ENCODE assay signal across 23 mouse cellular contexts in the genomic region with DNA sequence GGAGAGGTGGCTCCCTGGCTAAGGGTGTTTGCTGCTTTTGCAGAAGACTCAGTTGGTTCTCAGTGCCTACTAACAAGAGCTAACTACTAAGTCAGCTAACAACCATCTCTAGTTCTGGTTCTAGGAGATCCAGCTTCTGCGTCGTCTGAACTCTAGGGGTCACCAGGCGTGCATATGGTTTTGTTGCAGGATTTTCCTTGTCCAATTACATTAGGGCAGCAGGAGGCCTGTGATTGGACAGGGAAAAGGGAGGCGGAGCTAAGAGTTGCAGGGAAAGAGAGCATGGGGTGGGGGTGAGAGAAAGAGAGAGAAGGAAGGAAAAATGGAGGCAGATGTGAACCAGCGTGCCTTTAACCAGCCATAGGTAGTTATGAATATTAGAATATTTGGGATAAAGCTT.
"Had no signal": no experiment of that assay in that cellular context is flagged by ENCODE, and none has a peak within 500 bp of the region (broad histone marks: within the 10 kb centered on the region; RNA-seq: fewer than 3 reads in every experiment).

No protein-coding gene starts in this region.

- H3K4me2 ChIP-seq: limb, embryonic 13.5 days; lung, embryonic 14.5 days; midbrain, embryonic 11.5 days; neural tube, embryonic 12.5 days; neural tube, embryonic 15.5 days had no signal

- H3K27me3 ChIP-seq: limb, embryonic 13.5 days; megakaryocyte, embryonic 14.5 days; neural tube, embryonic 12.5 days; neural tube, embryonic 15.5 days had no signal

- ATAC-seq: liver, postnatal 0 days; lung, postnatal 0 days had no signal

- H3K4me3 ChIP-seq: limb, embryonic 10.5 days; limb, embryonic 13.5 days; megakaryocyte, embryonic 14.5 days; neural tube, embryonic 12.5 days; neural tube, embryonic 15.5 days had no signal

- H3K4me1 ChIP-seq: limb, embryonic 10.5 days; limb, embryonic 13.5 days; megakaryocyte, embryonic 14.5 days; neural tube, embryonic 12.5 days; neural tube, embryonic 15.5 days had no signal

- DNase-seq: kidney, adult 2 months; kidney, postnatal 4 days; liver; liver, postnatal 0 days; lung, embryonic 14.5 days; midbrain, embryonic 14.5 days; right cerebral cortex, adult 18-20 months; right cerebral cortex, postnatal 14 days; right cerebral cortex, postnatal 4 days; thymus, adult 2 months; thymus, postnatal 14 days; thymus, postnatal 4 days had no signal

- H3K9ac ChIP-seq: limb, embryonic 13.5 days; liver, embryonic 14.5 days; liver, postnatal 0 days; lung, embryonic 14.5 days; neural tube, embryonic 12.5 days; neural tube, embryonic 15.5 days had no signal

- H3K9me3 ChIP-seq: limb, embryonic 10.5 days; limb, embryonic 13.5 days; neural tube, embryonic 12.5 days; neural tube, embryonic 15.5 days had no signal

- H3K27ac ChIP-seq: kidney, postnatal 0 days; limb, embryonic 10.5 days; limb, embryonic 13.5 days; liver, embryonic 14.5 days; macrophage; neural tube, embryonic 12.5 days; neural tube, embryonic 15.5 days; stomach, postnatal 0 days had no signal
